Mouse (Mus musculus) right cerebral cortex, postnatal 4 days (tissue): Measurements from ENCODE around the gene Gsdme.

Source experiments
- DNase-seq: peaks from one replicate; pipeline ENCODE4 v3.0.0-alpha.2; 2022

Gene Gsdme

DNA sequence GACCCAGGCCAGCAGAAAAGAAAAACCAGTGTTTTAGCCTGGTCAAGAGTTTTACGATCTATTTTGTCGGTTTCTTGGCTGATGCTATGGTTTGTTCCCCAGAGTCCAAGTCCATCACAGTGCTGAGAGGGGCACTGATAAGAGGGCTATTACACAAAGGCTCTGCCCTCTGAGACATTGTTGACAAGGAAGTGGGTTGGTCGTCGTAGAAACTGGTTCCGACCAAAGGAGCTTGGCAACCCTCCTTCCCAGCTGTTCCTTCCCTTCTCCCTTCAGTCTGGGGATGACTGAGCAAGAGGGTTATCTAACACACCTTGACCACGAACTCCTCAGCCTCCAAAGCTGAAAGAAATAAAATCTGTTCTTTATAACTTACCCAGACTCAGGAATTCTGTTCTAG, at the start of gene Gsdme:
TSS of gene Gsdme (minus strand) at position 193 of the 400 bp plus-strand sequence.
- DNase-seq, result no peak

DNA sequence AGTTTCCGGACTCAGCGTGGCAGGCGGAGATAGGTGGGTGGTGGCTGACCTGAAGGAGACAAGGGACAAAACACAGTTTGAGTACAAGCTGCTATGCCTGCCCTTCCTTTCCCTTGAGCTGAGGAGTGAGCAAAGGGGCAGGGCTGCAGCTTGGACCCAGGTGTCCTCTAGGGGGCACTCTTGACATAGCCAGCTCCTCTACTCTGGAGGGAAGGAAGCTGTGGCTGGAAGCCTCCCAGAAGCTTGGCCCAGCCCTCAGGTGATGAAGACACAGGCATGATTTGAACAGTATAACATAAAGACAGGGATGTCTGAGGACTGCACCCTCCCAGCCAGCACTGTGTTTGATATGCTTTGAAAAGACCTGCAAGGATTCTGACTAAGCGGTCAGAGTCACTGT, 49.0 kb upstream of the Gsdme start:
- DNase-seq, result peak; percentile 61

DNA sequence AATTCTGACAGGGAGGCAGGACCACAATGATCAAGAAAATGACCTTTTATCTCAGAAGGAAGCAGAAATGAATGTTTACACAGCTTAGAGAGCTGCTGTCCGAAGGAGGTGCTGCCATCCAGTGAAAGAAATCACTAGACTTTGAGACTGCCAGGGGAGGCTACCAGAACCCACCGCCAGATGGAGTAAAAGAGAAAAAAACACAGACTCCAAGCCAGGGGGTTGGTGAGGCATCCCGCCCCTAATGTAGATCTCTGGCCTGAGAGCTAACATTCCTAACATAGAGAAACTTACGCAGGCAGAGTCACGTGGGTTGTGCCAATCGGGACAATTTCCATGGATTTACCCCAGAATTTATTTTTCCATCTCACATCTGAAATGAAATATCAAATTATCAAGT, 45.4 kb upstream of the Gsdme start:
- DNase-seq, result peak; percentile 59

DNA sequence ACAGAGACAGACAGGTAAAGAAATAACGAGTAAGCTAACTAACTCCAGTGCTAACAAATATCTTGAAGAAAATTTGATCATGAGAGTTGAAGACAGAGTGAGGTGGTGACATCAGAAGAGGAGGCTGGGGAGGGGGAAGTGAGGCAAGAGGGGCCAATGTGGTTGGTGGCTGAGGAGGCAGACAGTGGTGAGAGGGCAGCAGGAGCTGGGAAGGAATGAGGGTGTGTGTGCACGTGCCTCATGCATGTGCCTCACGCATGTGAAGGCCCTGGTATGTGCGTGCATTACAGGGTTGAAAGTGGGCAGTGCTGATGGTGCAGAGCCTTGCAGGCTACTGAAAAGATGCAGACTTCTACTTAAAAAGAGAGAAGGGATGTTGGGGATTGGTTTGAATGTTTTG, 43.0 kb upstream of the Gsdme start:
- DNase-seq, result no peak

DNA sequence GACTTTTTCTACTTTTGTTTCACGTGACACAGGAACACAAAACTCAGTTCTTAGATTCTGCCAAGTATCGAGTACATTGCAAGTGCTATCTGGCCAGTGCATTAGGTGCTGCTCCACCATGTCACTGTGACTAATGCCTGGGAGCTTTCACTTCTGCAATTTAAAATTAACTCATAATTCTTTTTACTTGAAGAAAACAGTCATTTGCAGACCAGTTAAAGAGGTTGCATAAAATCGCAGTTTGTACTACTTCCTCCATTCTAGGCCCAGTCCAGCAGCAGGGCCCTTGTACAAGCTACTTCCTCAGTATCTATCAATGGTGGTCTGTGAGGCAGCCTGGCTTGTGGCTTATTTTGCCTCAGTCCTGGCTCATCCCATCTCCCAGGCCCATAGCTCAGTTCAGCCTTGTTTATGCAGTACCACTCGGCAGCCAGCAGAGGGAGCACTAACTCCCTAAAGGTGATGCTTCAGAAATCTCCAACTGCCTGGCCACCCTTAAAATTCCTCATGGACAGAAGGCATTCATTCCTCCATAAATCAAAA, 41.4 kb upstream of the Gsdme start:
- peak; percentile 89 for DNase-seq

DNA sequence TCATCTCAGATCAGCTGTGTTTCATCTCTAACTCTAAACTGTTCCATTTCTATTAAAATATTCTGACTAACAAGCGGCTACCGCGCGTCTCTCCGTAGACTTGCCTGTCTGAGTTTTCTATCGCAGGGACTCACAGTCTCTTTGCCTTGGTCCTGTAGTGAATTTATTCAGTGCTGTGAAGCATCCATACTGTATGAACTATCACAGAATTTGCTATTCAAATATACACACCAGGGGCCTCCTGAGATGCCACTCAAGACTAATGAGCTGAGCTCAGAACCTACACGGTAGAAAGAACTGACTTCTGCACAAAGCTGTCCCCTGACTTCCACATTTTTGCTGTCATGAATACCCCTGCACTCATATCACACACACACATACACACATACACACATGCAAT, 37.5 kb upstream of the Gsdme start:
- DNase-seq, result no peak

DNA sequence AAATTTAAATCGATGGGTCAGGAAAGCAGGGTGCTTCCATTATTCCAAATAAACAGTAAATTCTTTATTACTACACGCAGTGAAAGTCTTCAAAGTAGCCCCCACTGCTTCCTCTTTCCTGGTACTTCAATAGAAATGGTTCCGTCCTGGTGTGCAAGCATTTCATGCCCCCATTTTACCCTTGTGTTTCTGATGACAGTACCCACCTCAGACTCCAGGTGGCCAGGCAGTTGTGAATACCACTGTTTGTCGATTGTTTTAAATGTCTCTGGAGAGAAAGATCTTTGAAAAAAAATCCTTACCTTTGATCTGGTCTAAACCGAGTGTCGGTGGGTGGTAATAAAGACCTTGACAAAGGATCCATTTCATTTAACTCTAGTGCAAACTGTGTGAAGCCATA, 37.0 kb upstream of the Gsdme start:
- no peak for DNase-seq

DNA sequence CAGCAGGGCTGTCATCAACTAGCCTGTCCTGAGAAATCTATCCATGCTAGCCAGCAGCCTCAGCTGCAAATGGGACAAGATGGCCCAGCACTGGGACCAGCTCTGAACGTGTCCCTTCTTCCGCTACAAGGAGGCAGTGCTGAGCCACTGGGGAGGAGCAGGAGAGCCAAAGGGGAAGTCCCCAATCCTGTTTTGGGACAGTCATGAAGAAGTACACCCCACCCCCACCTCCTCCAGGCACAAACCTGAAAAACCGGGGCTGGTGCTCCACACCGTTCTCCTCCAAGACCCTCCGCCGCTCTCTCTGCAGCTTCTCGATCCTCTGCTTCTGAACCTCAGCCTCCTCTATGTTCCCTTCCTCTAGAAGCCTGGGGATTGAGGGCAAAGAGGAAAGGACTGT, 35.4 kb upstream of the Gsdme start:
- DNase-seq, result no peak

DNA sequence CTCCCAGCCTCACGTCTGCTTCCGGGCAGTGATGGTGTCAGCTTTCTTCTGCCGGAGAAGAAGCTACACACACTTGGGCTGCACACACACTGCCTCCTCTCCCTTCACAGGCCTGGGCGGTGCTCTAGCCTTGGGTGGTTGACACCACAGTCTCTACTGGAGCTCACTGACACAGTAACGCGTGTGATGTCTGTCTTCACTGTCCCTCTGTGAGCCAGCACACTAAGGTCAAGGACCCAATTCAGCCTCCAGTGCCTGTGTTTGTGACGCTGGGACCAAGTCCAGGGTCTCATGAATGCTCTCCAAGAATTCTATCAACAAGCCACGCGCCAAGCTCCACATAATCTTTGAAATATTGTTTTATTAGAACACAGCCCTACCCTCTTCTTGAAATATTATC, 34.0 kb upstream of the Gsdme start:
- DNase-seq, result no peak

DNA sequence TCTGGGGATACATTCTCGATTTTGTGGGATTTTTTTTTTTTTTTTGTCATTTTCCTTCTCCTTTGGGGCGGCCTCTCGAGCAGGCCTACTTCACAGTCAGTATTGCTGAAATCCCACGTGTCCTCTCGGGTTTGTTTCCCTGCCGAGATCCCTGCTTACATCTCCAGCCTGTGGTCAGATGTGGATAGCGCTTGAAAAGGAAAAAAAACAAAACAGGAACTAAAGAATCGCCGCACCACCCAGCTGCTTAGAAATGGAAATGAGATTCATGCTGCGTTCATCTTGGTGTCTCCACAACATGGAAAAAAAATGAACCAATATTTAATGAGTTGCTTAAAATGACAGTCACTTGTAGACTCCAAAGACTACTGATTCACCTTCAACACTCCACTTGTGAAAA, 31.5 kb upstream of the Gsdme start:
- DNase-seq, result no peak

DNA sequence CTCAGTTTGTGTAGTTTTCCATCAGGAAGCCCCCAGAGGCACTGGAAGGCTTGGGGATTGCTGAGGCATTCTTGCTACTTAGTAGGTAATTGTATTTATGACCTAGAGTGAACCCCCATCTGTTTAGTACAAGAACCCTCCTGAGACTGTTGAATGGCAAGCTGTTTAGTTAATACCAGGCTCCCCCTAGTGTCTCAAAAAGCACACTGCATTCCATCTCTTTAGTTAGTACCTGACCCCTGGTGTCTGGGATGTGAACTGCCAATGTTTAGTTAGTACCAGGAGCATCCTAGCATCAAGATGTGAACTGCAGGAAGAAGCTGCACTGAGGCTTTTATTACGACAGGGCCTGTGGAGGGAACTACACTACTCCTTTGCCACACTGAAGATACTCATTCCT, 30.5 kb upstream of the Gsdme start:
- peak; percentile 68 for DNase-seq

DNA sequence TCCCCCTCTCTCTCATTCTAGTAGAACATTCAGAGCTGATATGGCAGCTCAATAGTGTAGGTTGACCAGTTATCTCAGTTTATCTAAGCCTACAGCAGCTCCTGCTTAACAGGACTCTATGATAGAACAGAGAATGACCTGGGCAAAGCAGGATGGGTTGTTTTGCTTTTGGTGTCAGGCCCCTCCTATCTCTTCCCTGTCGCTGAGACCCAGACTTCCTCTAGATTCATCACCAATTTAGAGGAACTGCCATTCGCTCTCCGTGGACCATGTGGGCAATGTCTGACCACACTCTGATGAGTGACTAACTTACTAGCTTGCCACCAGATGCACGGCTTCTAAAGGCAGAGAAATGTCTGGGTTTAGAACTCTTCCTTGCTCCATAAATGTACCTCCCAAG, 28.0 kb upstream of the Gsdme start:
- no peak for DNase-seq

DNA sequence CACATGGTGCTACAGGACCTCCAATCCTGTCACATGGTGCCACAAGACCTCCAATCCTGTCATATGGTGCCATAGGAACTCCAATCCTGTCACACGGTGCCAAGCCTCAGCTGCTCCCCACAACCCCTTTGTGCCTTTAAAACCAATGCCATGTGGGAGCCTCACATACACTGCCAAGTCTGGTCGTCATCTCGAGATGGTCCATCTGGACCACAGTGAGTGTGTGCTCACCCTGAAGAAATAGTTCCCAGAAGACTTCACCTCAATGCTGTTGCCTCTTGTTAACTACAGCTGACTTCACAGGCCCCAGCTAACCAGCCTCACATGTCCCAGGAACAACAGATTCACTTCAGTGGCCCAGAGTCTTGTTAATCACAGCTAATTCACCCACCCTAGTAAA, 23.2 kb upstream of the Gsdme start:
- no peak for DNase-seq

DNA sequence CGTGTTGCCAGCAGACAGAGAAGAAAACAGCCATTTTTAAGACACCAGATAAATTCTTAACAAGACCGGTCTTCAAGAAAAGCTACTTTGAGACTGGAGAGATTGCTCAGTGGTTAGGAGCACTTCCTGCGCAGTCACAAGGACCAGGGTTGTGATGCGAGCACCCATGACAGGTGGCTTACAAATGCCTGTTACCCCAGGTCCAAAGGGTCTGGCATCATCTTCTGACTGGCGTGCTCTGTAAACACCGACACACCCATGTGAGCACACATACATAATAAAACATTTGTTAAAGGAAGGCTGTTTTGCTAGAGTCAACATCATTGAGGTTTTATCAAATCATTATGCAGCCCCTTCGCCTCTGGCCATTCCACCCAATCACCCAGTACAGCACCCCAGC, 16.0 kb upstream of the Gsdme start:
- DNase-seq, result no peak

DNA sequence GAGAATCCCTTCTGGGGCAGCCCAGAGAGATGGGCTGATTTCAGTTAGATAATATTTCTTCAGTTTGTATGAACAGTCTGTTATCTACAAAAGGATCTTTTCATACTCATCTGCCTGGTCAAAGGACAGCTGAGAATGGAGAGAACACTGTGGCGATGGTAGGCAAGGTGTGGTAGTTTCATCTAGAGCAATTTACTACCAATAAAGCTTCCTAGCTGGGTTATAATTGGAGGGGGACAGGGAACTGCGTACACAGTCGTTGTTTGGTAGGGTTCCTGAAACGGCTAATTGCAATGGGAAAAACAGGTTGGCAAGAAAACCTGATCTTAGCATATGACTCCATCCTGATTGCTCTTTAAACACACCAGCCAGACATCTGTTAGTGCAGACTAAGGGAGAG, 10.3 kb upstream of the Gsdme start:
- no peak for DNase-seq

DNA sequence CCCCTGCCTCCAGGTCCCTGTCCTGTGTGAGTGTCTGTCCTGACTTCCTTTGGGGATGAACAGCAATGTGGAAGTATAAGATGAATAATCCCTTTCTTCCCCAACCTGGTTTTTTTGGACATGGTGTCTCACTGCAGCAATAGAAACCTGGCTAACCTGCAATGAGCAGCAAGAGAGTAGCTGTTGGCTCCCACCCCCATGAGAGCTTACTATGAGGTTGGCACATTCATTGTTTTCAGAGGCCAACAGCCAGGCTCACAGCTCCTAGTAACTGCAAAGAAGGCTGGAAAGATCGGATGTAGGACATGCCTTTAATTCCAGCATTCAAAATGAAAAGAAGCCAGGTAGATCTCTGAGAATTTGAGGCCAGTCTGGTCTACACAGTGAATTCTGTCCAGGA, 9.8 kb upstream of the Gsdme start:
- DNase-seq, result no peak

DNA sequence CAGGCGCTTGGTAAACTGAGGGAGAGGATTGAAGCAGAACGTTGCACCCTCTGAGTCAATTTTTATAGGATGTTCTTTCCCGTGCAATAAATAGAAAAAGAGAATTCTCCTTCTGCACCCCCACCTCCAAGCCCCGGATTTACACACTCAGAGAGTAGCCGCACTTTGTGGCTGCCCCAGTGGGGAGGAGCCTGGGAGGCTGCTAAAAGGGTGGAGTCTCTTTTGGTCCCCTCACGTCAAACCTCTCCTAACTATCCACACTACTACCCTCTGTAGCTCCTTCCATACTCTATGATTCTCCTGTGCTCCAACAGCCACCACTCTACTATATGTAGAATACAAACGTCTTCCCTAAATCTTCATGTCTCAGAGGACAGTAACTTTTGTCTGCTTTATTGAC, 1.4 kb downstream of the Gsdme start:
- no peak for DNase-seq

DNA sequence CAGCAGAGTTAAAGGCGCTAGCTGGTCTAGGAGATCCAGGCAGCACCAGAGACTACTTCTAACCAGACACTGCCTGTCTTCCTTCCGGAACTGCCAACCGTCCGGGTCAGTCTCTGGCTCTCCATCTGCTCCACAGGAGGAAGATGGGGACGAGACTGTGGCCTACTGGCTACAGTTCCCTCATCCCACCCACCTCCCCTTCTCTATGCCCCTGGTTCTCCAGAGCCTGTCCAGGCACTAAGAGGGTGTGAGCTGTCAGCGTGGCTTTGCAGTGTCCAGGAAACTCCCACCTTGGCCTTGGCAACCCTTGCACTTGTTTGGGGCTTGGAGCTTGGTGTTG, 1.8 kb downstream of the Gsdme start:
- DNase-seq, result no peak

DNA sequence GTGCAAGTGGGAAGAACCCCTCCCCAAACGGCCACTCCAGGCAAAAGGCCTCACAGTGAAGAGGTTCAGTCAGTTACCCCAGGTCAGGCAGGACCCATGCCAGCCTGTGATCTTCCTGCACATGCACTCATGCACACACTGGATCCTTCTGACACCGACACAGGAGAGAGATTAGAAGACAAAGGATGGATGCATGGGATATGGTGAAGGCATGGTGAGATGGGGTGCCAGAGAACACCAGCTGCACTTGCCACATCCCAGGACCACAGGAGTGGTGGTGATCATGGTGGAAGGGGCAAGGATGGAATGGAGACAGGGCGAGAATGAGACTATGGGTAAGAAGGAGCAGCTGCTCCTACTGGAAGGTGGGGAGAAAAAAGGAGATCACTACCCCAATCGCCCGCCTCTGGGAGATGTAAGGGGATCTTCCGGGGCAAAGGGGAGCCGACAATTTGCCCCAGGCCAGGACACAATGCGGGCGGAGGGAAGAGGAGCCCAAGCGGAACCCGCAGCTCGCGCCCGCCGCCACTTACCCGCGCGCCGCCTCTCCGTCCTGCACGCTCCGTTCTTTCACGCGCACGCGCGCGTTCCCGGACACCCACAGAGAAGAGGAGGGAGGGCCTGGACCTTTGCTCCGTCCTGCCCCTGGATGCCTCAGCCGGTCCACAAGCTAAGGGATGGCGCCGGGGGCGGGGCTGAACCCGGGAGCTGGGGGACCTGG, 2.3 kb downstream of the Gsdme start:
- DNase-seq, result peak; percentile 90

DNA sequence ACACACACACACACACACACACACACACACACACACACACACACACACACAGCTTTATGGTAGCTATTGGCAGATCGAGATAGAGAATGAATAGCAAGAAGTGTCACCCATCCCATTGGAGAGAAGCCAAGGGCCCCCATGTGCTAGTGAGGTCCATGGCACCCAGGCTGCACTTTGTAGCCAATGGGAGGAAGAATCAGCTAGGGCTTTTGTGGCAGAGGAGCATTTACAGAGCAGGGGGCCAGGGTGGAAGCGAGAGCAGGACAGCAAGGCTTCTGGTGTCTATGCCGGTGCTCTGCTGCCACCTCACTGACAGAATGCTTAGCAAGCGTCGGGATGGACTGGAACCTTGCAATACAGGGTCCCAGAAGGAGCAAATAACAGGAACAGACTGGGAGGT, 8.3 kb downstream of the Gsdme start:
- DNase-seq, result no peak

DNA sequence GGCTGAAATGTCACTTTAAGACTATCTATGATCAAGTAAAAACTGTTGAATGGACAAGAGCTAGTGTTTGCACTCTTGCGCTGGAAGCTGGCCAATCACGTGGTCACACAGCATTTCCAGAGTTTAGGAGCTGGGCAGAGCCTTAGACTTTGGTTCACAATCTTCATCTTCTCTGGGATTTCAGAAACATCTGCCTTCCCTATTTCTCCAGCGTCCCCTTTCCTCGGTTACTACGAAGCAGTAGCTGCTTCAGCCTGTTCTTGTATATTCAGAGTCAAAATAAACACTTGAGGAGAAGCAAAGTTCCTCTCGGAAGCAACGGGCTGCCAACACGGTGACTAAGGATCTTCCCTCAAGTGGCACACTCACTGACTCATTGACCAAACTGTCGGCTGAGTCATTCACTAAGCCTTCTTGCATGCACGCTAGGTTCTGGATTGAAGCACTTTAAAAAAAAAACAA, 8.9 kb downstream of the Gsdme start:
- peak; percentile 22 for DNase-seq

DNA sequence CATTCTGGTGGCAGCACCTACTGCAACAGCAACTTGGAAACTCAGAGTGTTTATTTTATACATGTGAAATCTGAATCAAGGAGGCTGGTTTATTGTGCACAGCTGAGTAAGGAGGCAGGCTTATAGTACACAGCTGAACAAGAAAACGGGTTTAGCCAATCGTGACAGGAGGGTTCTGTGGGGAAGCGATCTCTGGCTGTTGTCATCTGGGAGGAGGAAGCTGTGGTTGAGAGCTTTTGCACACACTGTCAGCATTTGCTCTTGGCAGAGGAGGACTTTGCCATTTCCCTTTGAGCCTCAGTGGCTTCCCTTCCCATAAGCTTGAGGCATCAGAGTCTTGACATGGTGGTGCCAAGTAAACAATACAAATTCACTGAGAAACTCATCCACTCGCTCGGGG, 11.0 kb downstream of the Gsdme start:
- DNase-seq, result no peak

DNA sequence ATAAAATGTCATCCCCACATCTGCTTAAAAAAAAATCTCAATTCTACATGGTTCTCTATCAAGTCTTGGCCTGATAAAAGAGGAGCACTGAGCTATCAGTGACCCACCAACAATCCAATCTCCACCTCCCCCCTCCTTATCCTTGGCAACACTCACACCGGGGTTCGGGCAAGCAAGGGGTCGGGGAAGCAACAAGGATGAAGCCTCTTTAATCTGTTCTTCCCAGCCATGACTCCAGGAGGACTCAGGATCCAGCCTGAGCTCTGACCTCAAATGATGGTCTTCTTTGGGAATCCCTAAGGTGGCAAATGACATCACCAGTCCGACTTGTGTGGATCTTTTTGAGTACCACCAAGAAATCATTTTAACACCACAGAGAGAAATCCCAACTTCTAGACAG, 15.9 kb downstream of the Gsdme start:
- DNase-seq, result no peak

DNA sequence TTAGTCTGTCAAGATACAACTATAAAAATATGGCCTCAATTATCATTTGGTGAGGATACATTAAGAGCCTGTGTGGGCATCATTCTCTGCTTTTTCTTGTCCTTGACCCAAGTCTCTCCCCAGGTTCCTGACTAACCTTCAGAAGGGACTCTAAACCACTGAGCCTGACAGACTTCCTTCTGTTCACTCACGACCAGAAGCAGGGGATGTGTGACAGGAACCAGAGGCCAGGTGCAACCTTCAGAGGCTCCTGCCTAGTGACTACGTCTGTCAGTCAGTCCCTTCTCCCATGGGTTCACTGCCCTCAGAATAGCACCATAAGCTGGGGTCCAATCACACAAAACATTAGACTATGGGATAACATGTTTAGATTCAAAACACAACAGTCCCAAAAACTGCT, 16.3 kb downstream of the Gsdme start:
- no peak for DNase-seq

DNA sequence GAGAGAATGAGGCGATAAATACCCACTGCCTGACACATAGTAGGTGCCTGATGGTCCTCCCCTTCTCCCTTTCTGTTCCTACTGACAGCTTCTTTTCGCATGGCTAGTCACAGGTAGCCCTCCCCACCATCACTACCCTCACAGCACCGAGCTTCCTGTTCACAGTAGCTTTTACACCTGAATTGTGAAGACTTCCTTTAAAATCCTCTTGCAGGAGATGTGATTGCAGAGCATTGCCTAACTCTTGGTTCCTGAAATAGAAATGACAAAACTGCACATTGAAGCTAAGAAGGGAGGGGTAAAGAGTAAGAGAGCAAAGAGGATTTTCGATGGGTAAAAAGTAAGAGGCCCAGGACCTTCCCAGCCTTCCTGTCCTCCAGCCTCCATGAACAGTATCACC, 18.7 kb downstream of the Gsdme start:
- DNase-seq, result no peak
